Mouse (Mus musculus): ENCODE measurements around the gene Sufu. TPM values are rescaled to one million over a fixed set of nuclear protein-coding genes. Genes with fewer than 3 reads are reported as not detected.

Sufu gene
- total and polyA plus RNA-seq, 3 experiments, result 11.4 to 42.5 TPM; not detected in 1

DNA sequence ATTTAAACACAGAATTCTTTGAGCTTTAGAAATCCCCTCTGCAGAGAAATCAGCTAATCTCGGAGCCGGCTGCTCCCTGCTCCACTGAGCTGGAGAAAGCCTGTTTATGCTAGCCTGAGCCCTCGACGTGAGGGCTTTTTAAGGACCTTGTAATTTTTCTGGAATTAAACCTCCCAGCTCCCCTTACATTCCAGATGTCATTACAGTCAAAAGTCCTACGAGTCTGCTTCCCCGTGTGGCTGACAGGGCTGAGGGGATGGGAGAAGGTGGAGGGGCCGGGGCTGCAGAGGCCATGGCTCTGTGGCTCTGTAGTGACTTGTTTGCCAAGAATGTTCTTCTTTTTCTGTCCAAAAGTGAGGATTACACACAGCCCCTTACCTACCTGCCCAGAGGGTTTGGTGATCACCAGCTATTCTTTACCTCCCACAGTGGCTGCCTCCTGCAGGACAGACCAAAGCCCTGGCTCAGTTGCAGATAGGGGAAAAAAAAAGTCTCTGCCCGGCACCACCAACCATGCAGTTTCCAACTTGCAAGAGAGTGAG lies 133.8 kb downstream of the Sufu start (continued):
- TF ChIP-seq CHD2 (IDR thresholded peaks at IDR 0.05; ENCODE audit: low read length) (no peak), MEF2A (IDR thresholded peaks at IDR 0.05; ENCODE audit: extremely low read depth, insufficient replicate concordance, low read depth, low read length, poor library complexity, severe bottlenecking) (no peak)

DNA sequence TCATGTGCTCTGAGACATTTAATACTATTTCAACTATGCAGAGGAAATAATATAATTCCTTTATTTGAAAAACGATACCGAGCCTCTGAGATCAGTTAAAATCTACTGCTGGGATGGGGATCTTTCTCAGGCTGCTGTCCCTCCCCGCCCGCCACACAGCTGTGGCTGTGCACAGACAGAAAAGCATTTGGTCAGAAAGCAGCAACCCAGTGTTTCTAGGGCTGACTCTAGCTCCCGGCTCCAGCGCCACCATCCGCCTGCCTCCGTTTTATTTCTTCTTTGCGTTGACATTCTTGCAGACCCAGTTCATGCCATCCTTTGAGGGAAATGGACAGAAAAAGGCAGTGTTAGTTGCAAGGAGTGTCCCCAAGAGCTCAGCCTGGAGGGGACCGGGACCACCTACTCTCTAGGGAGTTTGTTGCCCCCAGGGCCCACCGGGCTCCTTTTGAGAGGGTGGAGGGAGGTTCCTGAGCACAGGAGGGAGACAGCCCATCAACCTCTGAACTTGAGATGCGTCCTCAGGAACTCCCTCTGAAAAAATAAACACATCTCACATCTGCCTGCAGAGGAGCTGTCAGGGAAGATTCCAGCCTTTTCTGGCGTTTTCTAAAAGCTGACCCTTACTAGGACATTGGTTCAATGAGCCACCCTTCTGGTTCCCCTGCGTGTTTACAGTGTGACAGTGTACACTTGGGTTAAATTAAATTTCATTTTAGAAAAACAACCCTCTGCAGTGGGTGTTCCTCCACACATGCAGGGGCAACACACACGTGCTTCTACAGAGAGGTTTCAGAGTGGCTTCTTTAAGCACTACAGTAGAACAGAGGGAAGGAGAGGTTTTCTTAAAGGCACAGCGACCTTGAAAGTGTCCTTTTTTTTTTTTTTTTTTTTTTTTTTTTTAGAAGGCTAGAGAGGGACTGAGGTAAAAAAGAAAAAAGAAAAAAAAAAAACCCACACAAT lies 134.7 kb downstream of the Sufu start:
- Histone ChIP-seq H3K79me2 (ENCODE audit: control insufficient read depth, insufficient read depth, low read length, poor library complexity) (no peaks in the 10 kb centered on the region; the same call in 1 of the 2 replicates), H3K27me3 (ENCODE audit: control insufficient read depth in 1 of 2, insufficient read depth in 2 of 2, low read length in 2 of 2) (no peaks in the 10 kb centered on the region), H3K4me3 (ENCODE audit: control insufficient read depth in 1 of 2, insufficient read depth in 1 of 2, low read depth in 2 of 2, low read length in 2 of 2) (peak overlapping the region; percentile 22 to 44), H3K36me3 (ENCODE audit: control insufficient read depth in 1 of 2, insufficient read depth in 2 of 2, low read length in 2 of 2) (peaks cover 0 to 25% of the 10 kb centered on the region in 2 experiments; a peak in 2 of 4 replicates), H3K9ac (ENCODE audit: control insufficient read depth, low read depth, low read length, poor library complexity, severe bottlenecking) (peak overlapping the region; percentile 72), H3K9me3 (replicated peaks; ENCODE audit: insufficient read depth, low read length) (no peaks in the 10 kb centered on the region), H3K27ac (ENCODE audit: control insufficient read depth, low read depth, low read length) (peak overlapping the region; percentile 82), H3K4me1 (ENCODE audit: control insufficient read depth in 1 of 2, insufficient read depth in 2 of 2, low read length in 2 of 2) (peaks cover 12 to 30% of the 10 kb centered on the region in 2 experiments)
- peak; percentile 83 for DNase-seq (ENCODE audit: low read depth, low spot score)
- TF ChIP-seq BHLHE40 (IDR thresholded peaks at IDR 0.05; ENCODE audit: borderline replicate concordance, low read depth, low read length), result peak; percentile 62; the same call in 1 of the 2 replicates
- TF ChIP-seq MYC (IDR thresholded peaks at IDR 0.05; ENCODE audit: low read depth, low read length), result peak; percentile 95
- no peak for TF ChIP-seq KAT2A (conservative IDR thresholded peaks at IDR 0.05; ENCODE audit: low read depth, low read length)
- TF ChIP-seq CTCF (IDR thresholded peaks at IDR 0.05 in 2 of 3, conservative IDR thresholded peaks at IDR 0.05 in 1 of 3; ENCODE audit: control insufficient read depth in 1 of 3, insufficient read depth in 1 of 3, low read depth in 2 of 3, low read length in 3 of 3, poor library complexity in 1 of 3, severe bottlenecking in 1 of 3), result peak in 2 of 3 experiments; percentile 26 to 39; a peak in 4 of 6 replicates
- no peak for TF ChIP-seq TCF12 (IDR thresholded peaks at IDR 0.05; ENCODE audit: low read depth, low read length)
- no peak for TF ChIP-seq GABPA (IDR thresholded peaks at IDR 0.05; ENCODE audit: low read depth, low read length)
- TF ChIP-seq HCFC1 (IDR thresholded peaks at IDR 0.05; ENCODE audit: low read depth, low read length), result no peak
- TF ChIP-seq ZKSCAN1 (IDR thresholded peaks at IDR 0.05; ENCODE audit: low read depth, low read length), result no peak
- no peak for TF ChIP-seq ZMIZ1 (IDR thresholded peaks at IDR 0.05; ENCODE audit: low read depth, low read length)
- TF ChIP-seq MEF2A (IDR thresholded peaks at IDR 0.05; ENCODE audit: extremely low read depth, insufficient replicate concordance, low read depth, low read length, poor library complexity, severe bottlenecking), result no peak
- no peak for TF ChIP-seq EP300 (IDR thresholded peaks at IDR 0.05; ENCODE audit: low read depth in 1 of 2, low read length in 2 of 2)
- no peak for TF ChIP-seq JUND (IDR thresholded peaks at IDR 0.05; ENCODE audit: low read depth, low read length)
- TF ChIP-seq RAD21 (IDR thresholded peaks at IDR 0.05; ENCODE audit: low read depth, low read length), result peak; percentile 6
- peak; percentile 31 for TF ChIP-seq NELFE (IDR thresholded peaks at IDR 0.05; ENCODE audit: low read depth, low read length)
- TF ChIP-seq POLR2A (IDR thresholded peaks at IDR 0.05; ENCODE audit: control insufficient read depth in 1 of 2, insufficient read depth in 1 of 2, low read depth in 1 of 2, low read length in 2 of 2, poor library complexity in 1 of 2), result peak; percentile 8 to 59; a peak in 3 of 4 replicates
- peak; percentile 95 for TF ChIP-seq ZNF384 (IDR thresholded peaks at IDR 0.05; ENCODE audit: low read depth, low read length)
- TF ChIP-seq ETS1 (IDR thresholded peaks at IDR 0.05; ENCODE audit: low read depth, low read length), result 0 out of 2 replicates have a peak, but pooled peaks have one; percentile 29
- no peak for TF ChIP-seq MYB (IDR thresholded peaks at IDR 0.05; ENCODE audit: low read depth, low read length)
- no peak for TF ChIP-seq CHD2 (IDR thresholded peaks at IDR 0.05; ENCODE audit: low read length)
- no peak for TF ChIP-seq E2F4 (IDR thresholded peaks at IDR 0.05; ENCODE audit: borderline replicate concordance, low read depth, low read length)
- TF ChIP-seq UBTF (IDR thresholded peaks at IDR 0.05; ENCODE audit: borderline replicate concordance, insufficient read depth, low read depth, low read length), result no peak
- TF ChIP-seq POLR2AphosphoS2 (IDR thresholded peaks at IDR 0.05; ENCODE audit: low read length), result no peak
- TF ChIP-seq MXI1 (IDR thresholded peaks at IDR 0.05; ENCODE audit: low read depth, low read length), result peak; percentile 99
- TF ChIP-seq RCOR1 (IDR thresholded peaks at IDR 0.05; ENCODE audit: low read depth, low read length), result no peak
- no peak for TF ChIP-seq GATA1 (IDR thresholded peaks at IDR 0.05; ENCODE audit: low read depth, low read length)
- TF ChIP-seq TAL1 (IDR thresholded peaks at IDR 0.05; ENCODE audit: low read length), result no peak
- TF ChIP-seq USF2 (IDR thresholded peaks at IDR 0.05; ENCODE audit: borderline replicate concordance in 1 of 2, insufficient read depth in 1 of 2, low read depth in 1 of 2, low read length in 2 of 2), result no peak
- peak; percentile 88 for TF ChIP-seq MAX (IDR thresholded peaks at IDR 0.05; ENCODE audit: low read length)
- no peak for TF ChIP-seq CHD1 (IDR thresholded peaks at IDR 0.05; ENCODE audit: low read depth, low read length)
- no peak for TF ChIP-seq SMC3 (IDR thresholded peaks at IDR 0.05; ENCODE audit: low read depth, low read length)
- no peak for TF ChIP-seq MAFK (IDR thresholded peaks at IDR 0.05; ENCODE audit: borderline replicate concordance, low read depth, low read length)
- TF ChIP-seq USF1 (IDR thresholded peaks at IDR 0.05; ENCODE audit: low read depth, low read length), result no peak
